Mouse (Mus musculus): ENCODE measurements around the gene Gcn1l1. TPM values are rescaled to one million over a fixed set of nuclear protein-coding genes. Genes with fewer than 3 reads are reported as not detected.

Gcn1l1 gene
- polyA plus RNA-seq, 1 experiment from 2014 or later = 9.3 TPM

GRCm38 (mm10) chr5:115563771-115564585 lies 1.1 kb upstream of the Gcn1l1 start:
- no peak for ATAC-seq
- Histone ChIP-seq H3K4me3 (ENCODE audit: low read depth, low read length) (no peak overlapping the region), H3K27ac (ENCODE audit: low read depth, low read length) (no peak overlapping the region)

GRCm38 (mm10) chr5:115565403-115565802 lies 349 bp downstream of the Gcn1l1 start:
- Histone ChIP-seq H3K9ac (ENCODE audit: low read depth, low read length) (peak overlapping the region; percentile 88), H3K4me3 (ENCODE audit: low read depth, low read length) (peak overlapping the region; percentile 92), H3K27me3 (replicated peaks; ENCODE audit: control insufficient read depth, insufficient read depth, low read length) (no peaks in the 10 kb centered on the region), H3K4me1 (replicated peaks; ENCODE audit: control insufficient read depth, insufficient read depth, low read length) (peaks cover 6% of the 10 kb centered on the region; the same call in 1 of the 2 replicates), H3K9me3 (ENCODE audit: control insufficient read depth) (no peaks in the 10 kb centered on the region), H3K4me2 (replicated peaks; ENCODE audit: low read depth) (peak overlapping the region; percentile 95), H3K36me3 (ENCODE audit: control insufficient read depth, insufficient read depth) (peaks cover 30% of the 10 kb centered on the region), H3K27ac (ENCODE audit: low read depth, low read length) (peak overlapping the region; percentile 46)
- TF ChIP-seq CTCF (IDR thresholded peaks at IDR 0.05; ENCODE audit: low read depth) = no peak
- WGBS = under 1% methylated on average over 40 of the region's 46 CpGs
- peak; percentile 5 for ATAC-seq

More at GRCm38 (mm10) chr5:115563771-115564585, 1.1 kb upstream of the Gcn1l1 start:
- Histone ChIP-seq H3K9ac (ENCODE audit: low read depth, low read length) (no peak overlapping the region), H3K9me3 (ENCODE audit: control insufficient read depth) (no peaks in the 10 kb centered on the region), H3K4me2 (replicated peaks; ENCODE audit: low read depth) (peak overlapping the region; percentile 95; the same call in 1 of the 2 replicates), H3K36me3 (ENCODE audit: control insufficient read depth, insufficient read depth) (peaks cover 30% of the 10 kb centered on the region), H3K27me3 (replicated peaks; ENCODE audit: control insufficient read depth, insufficient read depth, low read length) (no peaks in the 10 kb centered on the region), H3K4me1 (replicated peaks; ENCODE audit: control insufficient read depth, insufficient read depth, low read length) (peaks cover 6% of the 10 kb centered on the region; the same call in 1 of the 2 replicates)
- no peak for TF ChIP-seq CTCF (IDR thresholded peaks at IDR 0.05; ENCODE audit: low read depth)
- 37% methylated on average over 5 of the region's 5 CpGs for WGBS

GRCm38 (mm10) chr5:115568681-115569080 lies 3.6 kb downstream of the Gcn1l1 start:
- H3K4me1 ChIP-seq (replicated peaks; ENCODE audit: control insufficient read depth, insufficient read depth, low read length) = peaks cover 6% of the 10 kb centered on the region; the same call in 1 of the 2 replicates
- H3K27me3 ChIP-seq (replicated peaks; ENCODE audit: control insufficient read depth, insufficient read depth, low read length) = no peaks in the 10 kb centered on the region
- H3K36me3 ChIP-seq (ENCODE audit: control insufficient read depth, insufficient read depth) = peaks cover 29% of the 10 kb centered on the region
- 29% methylated on average over 10 of the region's 10 CpGs for WGBS
- H3K9ac ChIP-seq (ENCODE audit: low read depth, low read length) = no peak overlapping the region
- no peaks in the 10 kb centered on the region for H3K9me3 ChIP-seq (ENCODE audit: control insufficient read depth)
- H3K4me2 ChIP-seq (replicated peaks; ENCODE audit: low read depth) = 0 out of 2 replicates have a peak overlapping the region, but pooled peaks have one; percentile 9
- H3K4me3 ChIP-seq (ENCODE audit: low read depth, low read length) = no peak overlapping the region
- peak; percentile 42; the same call in 1 of the 2 replicates for ATAC-seq
- H3K27ac ChIP-seq (ENCODE audit: low read depth, low read length) = peak overlapping the region; percentile 2
- TF ChIP-seq CTCF (IDR thresholded peaks at IDR 0.05; ENCODE audit: low read depth) = no peak

- no peak for ATAC-seq
- WGBS = 63% methylated on average over 11 of the region's 11 CpGs
- no peak for TF ChIP-seq CTCF (IDR thresholded peaks at IDR 0.05; ENCODE audit: low read depth)
These were observed 4.3 kb downstream of the Gcn1l1 start for GRCm38 (mm10) chr5:115569308-115569707.

GRCm38 (mm10) chr5:115569721-115570120 lies 4.7 kb downstream of the Gcn1l1 start:
- Histone ChIP-seq H3K9ac (ENCODE audit: low read depth, low read length) (no peak overlapping the region), H3K9me3 (ENCODE audit: control insufficient read depth) (no peaks in the 10 kb centered on the region), H3K27ac (ENCODE audit: low read depth, low read length) (no peak overlapping the region), H3K4me2 (replicated peaks; ENCODE audit: low read depth) (no peak overlapping the region), H3K36me3 (ENCODE audit: control insufficient read depth, insufficient read depth) (peaks cover 36% of the 10 kb centered on the region), H3K4me1 (replicated peaks; ENCODE audit: control insufficient read depth, insufficient read depth, low read length) (peaks cover 6% of the 10 kb centered on the region; the same call in 1 of the 2 replicates), H3K4me3 (ENCODE audit: low read depth, low read length) (no peak overlapping the region), H3K27me3 (replicated peaks; ENCODE audit: control insufficient read depth, insufficient read depth, low read length) (no peaks in the 10 kb centered on the region)
- TF ChIP-seq CTCF (IDR thresholded peaks at IDR 0.05; ENCODE audit: low read depth) = no peak
- ATAC-seq = no peak
- WGBS = 95% methylated on average over 4 of the region's 4 CpGs

More at GRCm38 (mm10) chr5:115569308-115569707, 4.3 kb downstream of the Gcn1l1 start:
- no peak overlapping the region for H3K4me2 ChIP-seq (replicated peaks; ENCODE audit: low read depth)
- no peaks in the 10 kb centered on the region for H3K27me3 ChIP-seq (replicated peaks; ENCODE audit: control insufficient read depth, insufficient read depth, low read length)
- peaks cover 32% of the 10 kb centered on the region for H3K36me3 ChIP-seq (ENCODE audit: control insufficient read depth, insufficient read depth)
- peaks cover 6% of the 10 kb centered on the region; the same call in 1 of the 2 replicates for H3K4me1 ChIP-seq (replicated peaks; ENCODE audit: control insufficient read depth, insufficient read depth, low read length)
- H3K27ac ChIP-seq (ENCODE audit: low read depth, low read length) = no peak overlapping the region
- no peak overlapping the region for H3K4me3 ChIP-seq (ENCODE audit: low read depth, low read length)
- H3K9ac ChIP-seq (ENCODE audit: low read depth, low read length) = no peak overlapping the region
- H3K9me3 ChIP-seq (ENCODE audit: control insufficient read depth) = no peaks in the 10 kb centered on the region

- Histone ChIP-seq H3K9ac (ENCODE audit: low read depth, low read length) (no peak overlapping the region), H3K36me3 (ENCODE audit: control insufficient read depth, insufficient read depth) (peaks cover 48% of the 10 kb centered on the region), H3K27ac (ENCODE audit: low read depth, low read length) (0 out of 2 replicates have a peak overlapping the region, but pooled peaks have one; percentile 21), H3K27me3 (replicated peaks; ENCODE audit: control insufficient read depth, insufficient read depth, low read length) (no peaks in the 10 kb centered on the region), H3K4me2 (replicated peaks; ENCODE audit: low read depth) (no peak overlapping the region), H3K4me3 (ENCODE audit: low read depth, low read length) (no peak overlapping the region), H3K9me3 (ENCODE audit: control insufficient read depth) (no peaks in the 10 kb centered on the region), H3K4me1 (replicated peaks; ENCODE audit: control insufficient read depth, insufficient read depth, low read length) (peaks cover 2% of the 10 kb centered on the region; the same call in 1 of the 2 replicates)
- no peak for ATAC-seq
- no peak for TF ChIP-seq CTCF (IDR thresholded peaks at IDR 0.05; ENCODE audit: low read depth)
- 91% methylated on average over 7 of the region's 7 CpGs for WGBS
These were observed 6.0 kb downstream of the Gcn1l1 start for GRCm38 (mm10) chr5:115571086-115571485.
